Mouse (Mus musculus) liver, embryonic 15.5 days (tissue): ENCODE results near the gene Ankle1. TPM values are rescaled to one million over a fixed set of nuclear protein-coding genes. Genes with fewer than 3 reads are reported as not detected.

Source experiments
- ATAC-seq: fragments of 200-750 bp; cut with Nextera tagmentation; 2 replicates; pipeline ENCODE4 v1.8.0; 2017; ENCODE audit warnings: moderate number of reproducible peaks, mild to moderate bottlenecking, moderate library complexity; ENCODE audit not compliant: insufficient read depth
- H3K27ac ChIP-seq: fragments of 300-500 bp; sonication (generic); replicated peaks from 2 replicates; pipeline ENCODE4 v1.5.1; 2015; ENCODE audit warnings: mild to moderate bottlenecking, inconsistent platforms
- H3K27me3 ChIP-seq: fragments of 300-500 bp; sonication (generic); 2 replicates; pipeline ENCODE4 v1.6.1; 2015; ENCODE audit warnings: mild to moderate bottlenecking, inconsistent platforms
- H3K36me3 ChIP-seq: fragments of 300-500 bp; sonication (generic); replicated peaks from 2 replicates; pipeline ENCODE4 v1.6.1; 2015; ENCODE audit warnings: moderate library complexity, mild to moderate bottlenecking, inconsistent platforms
- H3K4me1 ChIP-seq: fragments of 300-500 bp; sonication (generic); replicated peaks from 2 replicates; pipeline ENCODE4 v1.6.1; 2015; ENCODE audit warnings: inconsistent platforms
- H3K4me2 ChIP-seq: fragments of 300-500 bp; sonication (generic); 2 replicates; pipeline ENCODE4 v1.6.1; 2015; ENCODE audit warnings: moderate library complexity, mild to moderate bottlenecking, inconsistent platforms
- H3K4me3 ChIP-seq: fragments of 300-500 bp; sonication (generic); replicated peaks from 2 replicates; pipeline ENCODE4 v1.5.1; 2015; ENCODE audit warnings: mild to moderate bottlenecking, inconsistent platforms
- H3K9ac ChIP-seq: fragments of 300-500 bp; sonication (generic); 2 replicates; pipeline ENCODE4 v1.6.1; 2015; ENCODE audit warnings: moderate library complexity, mild to moderate bottlenecking, inconsistent platforms
- H3K9me3 ChIP-seq: fragments of 300-500 bp; sonication (generic); replicated peaks from 2 replicates; pipeline ENCODE4 v1.6.1; 2016; ENCODE audit warnings: inconsistent platforms
- WGBS: fragments of 180-500 bp; shearing (Covaris S2); methylation state at CpG from one replicate; pipeline ENCODE4 v1.1.7; 2015; ENCODE audit warnings: mixed read lengths; ENCODE audit not compliant: insufficient replicate concordance; 5-methylcytosine and 5-hydroxymethylcytosine counted together
- polyA plus RNA-seq: library from polyadenylated mRNA; unstranded; fragments of >200 nt; fragmentation: Nextera tagmentation; extraction: Ambion mirVana; gene quantifications from 2 replicates; pipeline ENCODE4 v1.2.1, GENCODE M21; 2015

Gene Ankle1
- polyA plus RNA-seq, 1 experiment from 2014 or later: 42.0 TPM

- 71% methylated on average over 2 of the region's 2 CpGs for WGBS
- Histone ChIP-seq H3K36me3 (peaks cover 24% of the 10 kb centered on the region), H3K4me3 (no peak overlapping the region), H3K4me1 (peaks cover 38% of the 10 kb centered on the region), H3K27me3 (no peaks in the 10 kb centered on the region), H3K4me2 (no peak overlapping the region), H3K9ac (no peak overlapping the region), H3K27ac (no peak overlapping the region), H3K9me3 (no peaks in the 10 kb centered on the region)
- ATAC-seq: no peak
Observed at GRCm38 (mm10) chr8:71400826-71401225, 5.0 kb upstream of the Ankle1 start.

DNA sequence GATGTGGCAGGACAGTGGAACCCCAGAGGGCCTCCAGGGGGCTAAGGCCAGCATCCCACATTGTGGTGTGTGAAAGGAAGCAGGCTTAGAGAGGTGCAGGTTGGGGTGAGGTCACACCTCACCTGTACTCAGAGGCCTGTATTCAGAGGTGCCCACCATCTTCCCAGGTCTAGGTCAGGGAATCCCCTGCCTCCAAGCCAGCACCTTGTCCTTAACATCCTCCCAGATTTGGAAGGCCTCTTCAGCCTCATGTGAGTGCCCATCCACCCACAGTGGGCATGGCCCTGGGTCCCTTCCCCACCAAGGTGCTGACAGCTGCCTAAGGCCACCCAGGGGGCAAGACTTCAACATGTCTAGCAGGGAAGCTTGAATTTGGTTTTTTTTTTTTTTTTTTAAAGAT is 4.4 kb upstream of the Ankle1 start:
- H3K4me1 ChIP-seq: peaks cover 36% of the 10 kb centered on the region
- H3K4me2 ChIP-seq: no peak overlapping the region
- H3K9ac ChIP-seq: no peak overlapping the region
- no peak overlapping the region for H3K27ac ChIP-seq
- no peak overlapping the region for H3K4me3 ChIP-seq
- peaks cover 24% of the 10 kb centered on the region for H3K36me3 ChIP-seq
- H3K9me3 ChIP-seq: no peaks in the 10 kb centered on the region
- H3K27me3 ChIP-seq: no peaks in the 10 kb centered on the region
- ATAC-seq: no peak

GRCm38 (mm10) chr8:71402446-71402964 is 3.3 kb upstream of the Ankle1 start:
- Histone ChIP-seq H3K4me1 (peaks cover 41% of the 10 kb centered on the region), H3K27me3 (no peaks in the 10 kb centered on the region), H3K4me3 (no peak overlapping the region), H3K36me3 (peaks cover 33% of the 10 kb centered on the region), H3K4me2 (no peak overlapping the region), H3K9ac (no peak overlapping the region), H3K9me3 (no peaks in the 10 kb centered on the region), H3K27ac (no peak overlapping the region)
- WGBS: 80% methylated on average over 9 of the region's 9 CpGs
- ATAC-seq: no peak

- H3K36me3 ChIP-seq: peaks cover 39% of the 10 kb centered on the region
Observed at GRCm38 (mm10) chr8:71403107-71403885, 2.5 kb upstream of the Ankle1 start.

GRCm38 (mm10) chr8:71404011-71404410 is 1.8 kb upstream of the Ankle1 start:
- ATAC-seq: no peak
- Histone ChIP-seq H3K9me3 (no peaks in the 10 kb centered on the region), H3K27me3 (no peaks in the 10 kb centered on the region), H3K4me3 (no peak overlapping the region), H3K36me3 (peaks cover 40% of the 10 kb centered on the region), H3K27ac (no peak overlapping the region), H3K9ac (no peak overlapping the region), H3K4me1 (peaks cover 42% of the 10 kb centered on the region), H3K4me2 (no peak overlapping the region)
- 69% methylated on average over 8 of the region's 8 CpGs for WGBS

More at GRCm38 (mm10) chr8:71403107-71403885, 2.5 kb upstream of the Ankle1 start:
- Histone ChIP-seq H3K9ac (no peak overlapping the region), H3K4me1 (peaks cover 42% of the 10 kb centered on the region), H3K27me3 (no peaks in the 10 kb centered on the region), H3K4me2 (no peak overlapping the region), H3K27ac (no peak overlapping the region), H3K9me3 (no peaks in the 10 kb centered on the region), H3K4me3 (no peak overlapping the region)
- no peak for ATAC-seq
- WGBS: 72% methylated on average over 6 of the region's 6 CpGs

GRCm38 (mm10) chr8:71404951-71405351 is 859 bp upstream of the Ankle1 start:
- peaks cover 42% of the 10 kb centered on the region for H3K4me1 ChIP-seq
- H3K27me3 ChIP-seq: no peaks in the 10 kb centered on the region
- H3K9ac ChIP-seq: no peak overlapping the region
- no peak for ATAC-seq
- no peaks in the 10 kb centered on the region for H3K9me3 ChIP-seq
- WGBS: 60% methylated on average over 9 of the region's 9 CpGs
- H3K36me3 ChIP-seq: peaks cover 43% of the 10 kb centered on the region
- peak overlapping the region; percentile 77; the same call in 1 of the 2 replicates for H3K27ac ChIP-seq
- peak overlapping the region; percentile 86 for H3K4me2 ChIP-seq
- H3K4me3 ChIP-seq: peak overlapping the region; percentile 98

- ATAC-seq: peak; percentile 75
- peak overlapping the region; percentile 86 for H3K4me2 ChIP-seq
- H3K4me3 ChIP-seq: peak overlapping the region; percentile 98
- H3K27ac ChIP-seq: peak overlapping the region; percentile 88
- peak overlapping the region; percentile 95 for H3K9ac ChIP-seq
- peaks cover 39% of the 10 kb centered on the region for H3K36me3 ChIP-seq
- no peaks in the 10 kb centered on the region for H3K27me3 ChIP-seq
- under 1% methylated on average over 55 of the region's 55 CpGs for WGBS
- peaks cover 44% of the 10 kb centered on the region for H3K4me1 ChIP-seq
- H3K9me3 ChIP-seq: no peaks in the 10 kb centered on the region
Observed at GRCm38 (mm10) chr8:71406099-71407015, 547 bp downstream of the Ankle1 start.

DNA sequence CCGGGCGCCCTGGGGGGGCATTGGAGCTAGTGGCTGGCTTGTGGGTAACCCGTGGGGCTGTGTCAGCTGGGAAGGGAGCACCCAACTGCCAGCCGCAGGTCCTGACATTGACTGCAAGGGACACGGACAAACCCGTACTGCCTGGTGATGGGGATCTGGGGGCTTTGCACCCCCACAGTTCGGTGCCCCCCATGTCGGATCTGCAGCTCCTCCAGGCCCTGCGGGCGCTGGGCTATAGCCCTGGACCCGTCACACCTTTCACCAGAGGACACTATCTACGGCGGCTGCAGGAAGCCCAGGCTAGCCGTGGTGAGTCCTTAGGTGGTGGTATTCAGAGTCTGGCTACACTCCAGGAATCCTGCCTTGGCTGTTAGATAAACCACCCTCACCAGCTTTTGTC is 1.6 kb downstream of the Ankle1 start:
- ATAC-seq: no peak
- no peak overlapping the region for H3K9ac ChIP-seq
- WGBS: 84% methylated on average over 14 of the region's 14 CpGs
- peaks cover 37% of the 10 kb centered on the region for H3K36me3 ChIP-seq
- no peaks in the 10 kb centered on the region for H3K9me3 ChIP-seq
- H3K4me1 ChIP-seq: peaks cover 52% of the 10 kb centered on the region
- H3K27me3 ChIP-seq: no peaks in the 10 kb centered on the region
- H3K4me2 ChIP-seq: peak overlapping the region; percentile 86
- peak overlapping the region; percentile 98 for H3K4me3 ChIP-seq
- no peak overlapping the region for H3K27ac ChIP-seq

GRCm38 (mm10) chr8:71408231-71408630 is 2.4 kb downstream of the Ankle1 start:
- H3K4me3 ChIP-seq: no peak overlapping the region
- peaks cover 37% of the 10 kb centered on the region for H3K36me3 ChIP-seq
- H3K27me3 ChIP-seq: no peaks in the 10 kb centered on the region
- no peaks in the 10 kb centered on the region for H3K9me3 ChIP-seq
- H3K27ac ChIP-seq: no peak overlapping the region
- H3K9ac ChIP-seq: no peak overlapping the region
- H3K4me2 ChIP-seq: no peak overlapping the region
- ATAC-seq: no peak
- H3K4me1 ChIP-seq: peaks cover 52% of the 10 kb centered on the region
- 91% methylated on average over 4 of the region's 4 CpGs for WGBS

- Histone ChIP-seq H3K36me3 (peaks cover 36% of the 10 kb centered on the region), H3K9me3 (no peaks in the 10 kb centered on the region), H3K27ac (no peak overlapping the region), H3K27me3 (no peaks in the 10 kb centered on the region), H3K4me1 (peaks cover 23% of the 10 kb centered on the region), H3K4me3 (no peak overlapping the region), H3K9ac (no peak overlapping the region), H3K4me2 (no peak overlapping the region)
- WGBS: 38% methylated on average over 11 of the region's 11 CpGs
- ATAC-seq: no peak
Observed at GRCm38 (mm10) chr8:71411535-71412273, 5.9 kb downstream of the Ankle1 start.

- H3K27ac ChIP-seq: no peak overlapping the region
- no peaks in the 10 kb centered on the region for H3K27me3 ChIP-seq
- no peak overlapping the region for H3K9ac ChIP-seq
- H3K4me1 ChIP-seq: no peaks in the 10 kb centered on the region
- no peak overlapping the region for H3K4me3 ChIP-seq
- no peak overlapping the region for H3K4me2 ChIP-seq
- H3K36me3 ChIP-seq: no peaks in the 10 kb centered on the region
- ATAC-seq: no peak
- no peaks in the 10 kb centered on the region for H3K9me3 ChIP-seq
Observed at GRCm38 (mm10) chr8:71422121-71422520, 16.3 kb downstream of the Ankle1 start.
